Mouse (Mus musculus): ENCODE data around the gene Fgf4. TPM values are rescaled to one million over a fixed set of nuclear protein-coding genes. Genes with fewer than 3 reads are reported as not detected.

Gene Fgf4
- total and polyA plus RNA-seq, 3 experiments, result not detected

DNA sequence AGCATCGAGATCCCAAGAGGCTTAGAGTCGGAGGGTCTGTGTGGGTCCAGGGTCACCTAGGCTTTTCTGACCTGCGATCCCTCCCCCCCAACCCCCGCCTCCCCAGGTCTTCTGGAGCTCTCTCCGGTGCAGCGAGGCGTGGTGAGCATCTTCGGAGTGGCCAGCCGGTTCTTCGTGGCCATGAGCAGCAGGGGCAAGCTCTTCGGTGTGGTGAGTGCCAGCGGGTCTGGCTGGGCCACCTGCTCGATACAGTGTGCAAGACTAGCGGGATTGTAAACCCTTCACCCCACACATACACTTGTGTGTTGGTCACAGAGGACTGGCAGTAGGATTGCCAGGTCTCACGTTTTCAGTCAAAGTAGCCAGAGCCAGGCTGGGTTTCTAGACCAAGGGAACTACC is 15.0 kb downstream of the Fgf4 start:
- peaks cover 0 to 10% of the 10 kb centered on the region in 2 experiments; a peak in 1 of 4 replicates for H3K4me1 ChIP-seq (ENCODE audit: control insufficient read depth in 1 of 2, insufficient read depth in 2 of 2)
- H3K27ac ChIP-seq (ENCODE audit: insufficient read depth, low read depth), result no peak overlapping the region
- H3K9me3 ChIP-seq (replicated peaks; ENCODE audit: low read length), result peaks cover 12% of the 10 kb centered on the region
- no peak overlapping the region for H3K4me2 ChIP-seq (ENCODE audit: insufficient read depth, low read depth, poor library complexity, severe bottlenecking)
- TF ChIP-seq JUND (conservative IDR thresholded peaks at IDR 0.05; ENCODE audit: low read depth, low read length) (no peak), MAX (IDR thresholded peaks at IDR 0.05; ENCODE audit: low read length) (no peak), SIN3A (IDR thresholded peaks at IDR 0.05; ENCODE audit: low read length) (no peak), IRF4 (IDR thresholded peaks at IDR 0.05; ENCODE audit: low read depth, low read length) (no peak), PAX5 (IDR thresholded peaks at IDR 0.05; ENCODE audit: low read length) (no peak), KAT2A (IDR thresholded peaks at IDR 0.05; ENCODE audit: insufficient replicate concordance, low read length) (no peak)
- dilution Hi-C loops (cut with MboI; ENCODE audit: extremely low pct_ligation_motif_present, extremely low pct_unique_long_range_greater_than_20kb, low sequenced_read_pairs), result no loop called here
- H3K36me3 ChIP-seq (replicated peaks in 1 of 2; ENCODE audit: control insufficient read depth in 1 of 2, insufficient read depth in 1 of 2, low read length in 1 of 2), result no peaks in the 10 kb centered on the region
- no peak overlapping the region for H3K4me3 ChIP-seq (replicated peaks in 1 of 3; ENCODE audit: low read depth in 2 of 3, low read length in 2 of 3, poor library complexity in 1 of 3)
- H3K9ac ChIP-seq (ENCODE audit: insufficient read depth, low read depth), result no peak overlapping the region
- DNase-seq (ENCODE audit: extremely low read depth), result no peak
- peaks cover 43% of the 10 kb centered on the region for H3K27me3 ChIP-seq (replicated peaks)
- in situ Hi-C loops (cut with MboI; ENCODE audit: low pct_ligation_motif_present, low pct_unique_long_range_greater_than_20kb, low sequenced_read_pairs), result no loop called here
- no peaks in the 10 kb centered on the region for H3K79me2 ChIP-seq (replicated peaks; ENCODE audit: control insufficient read depth, extremely low read depth, insufficient read depth, poor library complexity, severe bottlenecking)

DNA sequence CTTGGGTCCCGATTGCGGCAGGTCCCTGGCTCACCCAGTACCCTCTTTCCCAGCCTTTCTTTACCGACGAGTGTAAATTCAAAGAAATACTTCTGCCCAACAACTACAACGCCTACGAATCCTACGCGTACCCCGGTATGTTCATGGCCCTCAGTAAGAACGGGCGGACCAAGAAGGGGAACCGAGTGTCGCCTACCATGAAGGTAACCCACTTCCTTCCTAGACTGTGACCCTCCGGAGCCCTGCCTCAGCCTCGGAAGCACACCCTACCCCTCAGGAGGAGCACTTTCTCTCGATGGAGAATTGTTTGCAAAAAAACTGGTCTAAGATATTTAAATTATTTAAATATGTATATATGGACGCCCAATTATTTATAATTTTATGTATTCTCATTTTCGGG is 15.5 kb downstream of the Fgf4 start:
- TF ChIP-seq E2F4 (IDR thresholded peaks at IDR 0.05; ENCODE audit: insufficient replicate concordance, low read depth, low read length) (no peak), MAZ (IDR thresholded peaks at IDR 0.05; ENCODE audit: low read depth, low read length) (no peak), NELFE (IDR thresholded peaks at IDR 0.05; ENCODE audit: low read depth, low read length) (no peak), NRF1 (IDR thresholded peaks at IDR 0.05; ENCODE audit: low read depth, low read length) (no peak)
- H3K27ac ChIP-seq (ENCODE audit: insufficient read depth, low read depth), result no peak overlapping the region
- no peaks in the 10 kb centered on the region for H3K36me3 ChIP-seq (replicated peaks in 1 of 2; ENCODE audit: control insufficient read depth in 1 of 2, insufficient read depth in 1 of 2, low read length in 1 of 2)
- H3K4me3 ChIP-seq (replicated peaks in 1 of 3; ENCODE audit: low read depth in 2 of 3, low read length in 2 of 3, poor library complexity in 1 of 3), result no peak overlapping the region
- H3K79me2 ChIP-seq (replicated peaks; ENCODE audit: control insufficient read depth, extremely low read depth, insufficient read depth, poor library complexity, severe bottlenecking), result no peaks in the 10 kb centered on the region
- peaks cover 49% of the 10 kb centered on the region for H3K27me3 ChIP-seq (replicated peaks)
- H3K9me3 ChIP-seq (replicated peaks; ENCODE audit: low read length), result peaks cover 12% of the 10 kb centered on the region
- in situ Hi-C loops (cut with MboI; ENCODE audit: low pct_ligation_motif_present, low pct_unique_long_range_greater_than_20kb, low sequenced_read_pairs) (no loop called here), dilution Hi-C loops (cut with MboI; ENCODE audit: extremely low pct_ligation_motif_present, extremely low pct_unique_long_range_greater_than_20kb, low sequenced_read_pairs) (no loop called here)
- no peak overlapping the region for H3K4me2 ChIP-seq (ENCODE audit: insufficient read depth, low read depth, poor library complexity, severe bottlenecking)
- peaks cover 0 to 6% of the 10 kb centered on the region in 2 experiments; a peak in 1 of 4 replicates for H3K4me1 ChIP-seq (ENCODE audit: control insufficient read depth in 1 of 2, insufficient read depth in 2 of 2)
- no peak overlapping the region for H3K9ac ChIP-seq (ENCODE audit: insufficient read depth, low read depth)
- DNase-seq (ENCODE audit: extremely low read depth), result no peak

DNA sequence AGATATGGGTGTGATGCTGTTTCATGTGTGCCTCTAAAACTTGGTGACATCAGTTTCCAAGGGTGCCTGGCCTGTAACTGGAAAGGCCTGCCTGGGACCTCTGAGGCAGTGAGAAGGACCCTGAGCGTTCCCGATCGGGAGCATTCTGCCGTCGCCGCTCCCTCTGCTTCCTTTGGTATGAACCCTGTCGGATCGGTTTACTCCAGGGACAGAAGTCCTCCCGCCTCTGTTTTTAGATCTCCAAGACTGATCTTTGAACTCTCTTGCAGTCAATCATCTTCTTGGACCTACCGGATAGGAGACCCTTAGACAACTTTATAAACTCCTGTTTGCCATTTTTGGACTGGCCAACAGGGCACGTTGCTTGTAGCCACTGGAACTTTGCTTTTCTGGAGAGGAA is 16.0 kb downstream of the Fgf4 start:
- no peak for TF ChIP-seq E2F4 (IDR thresholded peaks at IDR 0.05; ENCODE audit: insufficient replicate concordance, low read depth, low read length)
- TF ChIP-seq MYC (IDR thresholded peaks at IDR 0.05; ENCODE audit: low read depth, low read length), result no peak
- no peak for TF ChIP-seq CHD1 (IDR thresholded peaks at IDR 0.05; ENCODE audit: low read depth, low read length)
- TF ChIP-seq UBTF (IDR thresholded peaks at IDR 0.05; ENCODE audit: low read depth, low read length), result no peak
- no peak for TF ChIP-seq EP300 (IDR thresholded peaks at IDR 0.05; ENCODE audit: low read length)
- no peak for TF ChIP-seq SMC3 (IDR thresholded peaks at IDR 0.05; ENCODE audit: low read depth, low read length)
- no peak for TF ChIP-seq CHD2 (IDR thresholded peaks at IDR 0.05; ENCODE audit: low read length)
- TF ChIP-seq PAX5 (IDR thresholded peaks at IDR 0.05; ENCODE audit: low read length), result no peak
- no peak for TF ChIP-seq ZNF384 (IDR thresholded peaks at IDR 0.05; ENCODE audit: low read depth, low read length)
- no peak for TF ChIP-seq MXI1 (IDR thresholded peaks at IDR 0.05; ENCODE audit: low read depth, low read length)
- TF ChIP-seq NELFE (IDR thresholded peaks at IDR 0.05; ENCODE audit: low read depth, low read length), result no peak
- no peak for TF ChIP-seq USF2 (conservative IDR thresholded peaks at IDR 0.05; ENCODE audit: low read depth, low read length)
- no peak for TF ChIP-seq POLR2A (IDR thresholded peaks at IDR 0.05; ENCODE audit: low read depth, low read length)
- TF ChIP-seq BHLHE40 (IDR thresholded peaks at IDR 0.05; ENCODE audit: low read depth, low read length), result no peak
- no peak for TF ChIP-seq MAZ (IDR thresholded peaks at IDR 0.05; ENCODE audit: low read depth, low read length)
- peaks cover 0 to 2% of the 10 kb centered on the region in 2 experiments; a peak in 1 of 4 replicates for H3K4me1 ChIP-seq (ENCODE audit: control insufficient read depth in 1 of 2, insufficient read depth in 2 of 2)
- no peaks in the 10 kb centered on the region for H3K36me3 ChIP-seq (replicated peaks in 1 of 2; ENCODE audit: control insufficient read depth in 1 of 2, insufficient read depth in 1 of 2, low read length in 1 of 2)
- no peak overlapping the region for H3K27ac ChIP-seq (ENCODE audit: insufficient read depth, low read depth)
- H3K27me3 ChIP-seq (replicated peaks), result peaks cover 52% of the 10 kb centered on the region
- H3K4me3 ChIP-seq (replicated peaks in 1 of 3; ENCODE audit: low read depth in 2 of 3, low read length in 2 of 3, poor library complexity in 1 of 3), result no peak overlapping the region
- in situ Hi-C loops (cut with MboI; ENCODE audit: low pct_ligation_motif_present, low pct_unique_long_range_greater_than_20kb, low sequenced_read_pairs), result no loop called here
- H3K9me3 ChIP-seq (replicated peaks; ENCODE audit: low read length), result peaks cover 12% of the 10 kb centered on the region
- H3K4me2 ChIP-seq (ENCODE audit: insufficient read depth, low read depth, poor library complexity, severe bottlenecking), result no peak overlapping the region
- no peak for DNase-seq (ENCODE audit: extremely low read depth)
- H3K9ac ChIP-seq (ENCODE audit: insufficient read depth, low read depth), result no peak overlapping the region
- H3K79me2 ChIP-seq (replicated peaks; ENCODE audit: control insufficient read depth, extremely low read depth, insufficient read depth, poor library complexity, severe bottlenecking), result no peaks in the 10 kb centered on the region
- dilution Hi-C loops (cut with MboI; ENCODE audit: extremely low pct_ligation_motif_present, extremely low pct_unique_long_range_greater_than_20kb, low sequenced_read_pairs), result no loop called here
